Mouse (Mus musculus): ENCODE results near the gene Rad9a.

GRCm38 (mm10) chr19:4232651-4233050, 31.2 kb upstream of the Rad9a start:
- TF ChIP-seq USF1 (IDR thresholded peaks at IDR 0.05; ENCODE audit: low read depth) (no peak), POLR2A (IDR thresholded peaks at IDR 0.05; ENCODE audit: insufficient read length, low read depth) (no peak), MYOD1 (IDR thresholded peaks at IDR 0.05; ENCODE audit: control insufficient read depth in 1 of 3, insufficient read length in 2 of 3, low read depth in 2 of 3) (no peak), MAX (IDR thresholded peaks at IDR 0.05; ENCODE audit: low read depth) (no peak)
